Mouse (Mus musculus): ENCODE measurements around the gene Atp6ap1.

DNA sequence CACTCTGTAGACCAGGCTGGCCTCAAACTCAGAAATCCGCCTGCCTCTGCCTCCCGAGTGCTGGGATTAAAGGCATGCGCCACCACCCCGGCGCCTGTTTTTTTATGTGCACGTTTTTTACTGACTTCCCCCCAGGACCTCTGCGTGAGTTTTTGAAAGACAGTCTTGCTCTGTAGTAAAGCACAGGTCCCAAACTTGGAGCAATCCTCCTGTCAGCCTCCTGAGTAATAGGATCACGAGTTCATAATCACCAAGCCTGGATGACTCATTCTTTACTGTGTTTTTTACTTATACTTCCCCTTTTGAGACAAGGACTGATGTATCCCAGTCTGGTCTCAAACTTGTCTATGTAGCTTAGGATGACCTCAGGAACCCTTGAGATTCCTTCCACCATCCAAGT is 19.0 kb upstream of the Atp6ap1 start:
- no peak for TF ChIP-seq CTCF (IDR thresholded peaks at IDR 0.05)
- no peak for TF ChIP-seq POLR2A (IDR thresholded peaks at IDR 0.05; ENCODE audit: insufficient read depth, low read depth, low read length)
